Mouse (Mus musculus) megakaryocyte, embryonic 14.5 days (primary cell): ENCODE results near the gene Tulp4. TPM values are rescaled to one million over a fixed set of nuclear protein-coding genes. Genes with fewer than 3 reads are reported as not detected.
"Not testable (repeated sequence)": the region's sequence is repeated elsewhere in the genome, so short reads cannot be mapped to it uniquely, and the experiment has no call there.

Experiments
- H3K27me3 ChIP-seq: replicated peaks from 2 replicates; pipeline ENCODE3; 2012; ENCODE audit warnings: inconsistent platforms
- H3K36me3 ChIP-seq: replicated peaks from 2 replicates; pipeline ENCODE3; 2012; ENCODE audit warnings: low read length, inconsistent platforms, mixed read lengths
- H3K4me1 ChIP-seq: 2 replicates; pipeline ENCODE4 v1.6.1; 2012; ENCODE audit warnings: inconsistent platforms
- H3K4me3 ChIP-seq: replicated peaks from 2 replicates; pipeline ENCODE3; 2012; ENCODE audit warnings: moderate library complexity, mild to moderate bottlenecking, inconsistent platforms
- H3K9me3 ChIP-seq: 2 replicates; pipeline ENCODE4 v1.6.1; 2012; ENCODE audit warnings: inconsistent platforms
- FLI1 ChIP-seq: IDR thresholded peaks from 2 replicates; pipeline ENCODE4 v1.6.1; 2012; ENCODE audit warnings: low read length, inconsistent platforms, mixed read lengths
- GATA1 ChIP-seq: IDR thresholded peaks from 3 replicates; pipeline ENCODE4 v1.6.1; 2012; ENCODE audit warnings: mixed read lengths, low read length, inconsistent platforms, borderline replicate concordance
- polyA plus RNA-seq: library from polyadenylated mRNA; stranded (reverse); fragments of >175 nt; gene quantifications from 2 replicates; pipeline ENCODE4 v1.2.3, GENCODE M21; 2012; ENCODE audit warnings: low replicate concordance; ENCODE audit not compliant: insufficient read depth

Gene Tulp4
- polyA plus RNA-seq, 1 experiment = 9.1 TPM

DNA sequence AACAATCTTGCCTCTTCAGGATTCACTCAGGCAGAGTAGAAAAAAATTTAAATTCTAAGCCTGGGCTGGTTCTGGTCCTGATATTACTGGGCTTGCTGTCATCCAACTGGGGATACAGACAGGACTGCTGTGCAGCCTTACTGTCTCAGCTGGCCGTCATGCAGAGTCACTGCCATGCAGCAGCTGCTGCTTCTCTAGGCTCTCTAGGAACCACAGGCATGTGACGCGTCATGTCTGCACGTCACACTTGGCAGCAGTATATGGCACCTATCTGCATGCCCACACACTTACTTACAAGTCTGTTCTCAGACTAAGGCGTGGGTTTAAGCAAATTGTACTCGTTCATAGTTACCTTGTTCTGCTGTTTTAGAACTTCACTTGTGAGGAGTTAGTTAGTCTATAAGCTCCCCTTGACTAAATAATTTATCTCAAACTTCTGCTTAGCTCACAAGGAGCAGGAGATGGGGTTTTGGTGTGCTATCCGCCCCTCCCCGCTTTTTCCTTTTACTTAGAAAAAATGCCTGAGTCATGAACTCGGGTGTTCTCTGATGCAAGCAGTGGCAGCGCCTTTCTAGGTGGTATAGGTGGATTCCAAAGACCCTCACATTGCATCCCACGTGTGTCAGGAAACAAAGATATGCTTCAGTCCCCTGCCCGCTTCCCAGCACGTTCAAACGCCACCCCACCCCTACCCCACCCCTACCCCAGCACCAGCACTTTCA is 96.3 kb downstream of the Tulp4 start:
- Histone ChIP-seq H3K27me3 (peaks cover 13% of the 10 kb centered on the region), H3K4me1 (peaks cover 26% of the 10 kb centered on the region), H3K9me3 (no peaks in the 10 kb centered on the region), H3K36me3 (no peaks in the 10 kb centered on the region), H3K4me3 (peak overlapping the region; percentile 79)
- TF ChIP-seq FLI1 = no peak
- no peak for TF ChIP-seq GATA1

GRCm38 (mm10) chr17:6203126-6203525 is 96.9 kb downstream of the Tulp4 start:
- Histone ChIP-seq H3K36me3 (no peaks in the 10 kb centered on the region), H3K27me3 (peaks cover 11% of the 10 kb centered on the region), H3K4me3 (no peak overlapping the region), H3K4me1 (peaks cover 26% of the 10 kb centered on the region), H3K9me3 (no peaks in the 10 kb centered on the region)
- TF ChIP-seq GATA1 (no peak), FLI1 (no peak)

DNA sequence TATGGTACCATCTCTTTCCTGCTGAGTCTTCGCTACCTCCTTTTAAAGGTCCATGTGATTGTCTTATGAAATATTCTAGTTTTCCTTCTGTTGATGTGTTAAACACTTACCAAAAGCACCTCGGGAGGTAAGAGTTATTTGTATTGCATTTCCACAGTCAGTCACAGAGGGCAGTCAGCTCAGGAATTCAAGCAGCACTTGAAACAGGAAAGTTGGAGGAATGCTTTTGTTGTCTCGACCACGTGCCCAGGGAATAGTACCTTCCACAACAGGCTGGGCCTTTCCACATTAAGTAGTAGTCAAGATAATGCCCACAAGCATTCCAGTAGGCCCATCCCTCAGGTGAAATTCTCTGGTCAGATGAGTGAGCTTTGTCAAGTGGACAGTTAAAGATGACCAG is 97.6 kb downstream of the Tulp4 start:
- H3K4me3 ChIP-seq = no peak overlapping the region

GRCm38 (mm10) chr17:6211721-6212120 is 105.5 kb downstream of the Tulp4 start:
- Histone ChIP-seq H3K27me3 (peaks cover 14% of the 10 kb centered on the region), H3K4me3 (no peak overlapping the region), H3K4me1 (0 out of 2 replicates have a peak, but pooled peaks cover 4% of the 10 kb centered on the region), H3K9me3 (no peaks in the 10 kb centered on the region), H3K36me3 (no peaks in the 10 kb centered on the region)
- TF ChIP-seq GATA1 (no peak), FLI1 (no peak)

More for the DNA sequence above, 97.6 kb downstream of the Tulp4 start:
- no peak for TF ChIP-seq FLI1
- TF ChIP-seq GATA1 = no peak
- peaks cover 26% of the 10 kb centered on the region for H3K4me1 ChIP-seq
- peaks cover 9% of the 10 kb centered on the region for H3K27me3 ChIP-seq
- H3K9me3 ChIP-seq = no peaks in the 10 kb centered on the region
- H3K36me3 ChIP-seq = no peaks in the 10 kb centered on the region

- H3K4me1 ChIP-seq = 0 out of 2 replicates have a peak, but pooled peaks cover 4% of the 10 kb centered on the region
- no peaks in the 10 kb centered on the region for H3K9me3 ChIP-seq
- no peak for TF ChIP-seq GATA1
- TF ChIP-seq FLI1 = no peak
- H3K4me3 ChIP-seq = no peak overlapping the region
- peaks cover 7% of the 10 kb centered on the region for H3K27me3 ChIP-seq
- H3K36me3 ChIP-seq = no peaks in the 10 kb centered on the region
Measured at GRCm38 (mm10) chr17:6215640-6216039, 109.4 kb downstream of the Tulp4 start.

- H3K36me3 ChIP-seq = no peaks in the 10 kb centered on the region
- H3K4me1 ChIP-seq = 0 out of 2 replicates have a peak, but pooled peaks cover 4% of the 10 kb centered on the region
- peaks cover 5% of the 10 kb centered on the region for H3K27me3 ChIP-seq
- H3K4me3 ChIP-seq = no peak overlapping the region
- no peak for TF ChIP-seq FLI1
- no peaks in the 10 kb centered on the region for H3K9me3 ChIP-seq
Measured at GRCm38 (mm10) chr17:6216514-6216913, 110.3 kb downstream of the Tulp4 start.

GRCm38 (mm10) chr17:6232633-6233032 is 126.4 kb downstream of the Tulp4 start:
- not testable (repeated sequence) for H3K36me3 ChIP-seq, H3K9me3 ChIP-seq

DNA sequence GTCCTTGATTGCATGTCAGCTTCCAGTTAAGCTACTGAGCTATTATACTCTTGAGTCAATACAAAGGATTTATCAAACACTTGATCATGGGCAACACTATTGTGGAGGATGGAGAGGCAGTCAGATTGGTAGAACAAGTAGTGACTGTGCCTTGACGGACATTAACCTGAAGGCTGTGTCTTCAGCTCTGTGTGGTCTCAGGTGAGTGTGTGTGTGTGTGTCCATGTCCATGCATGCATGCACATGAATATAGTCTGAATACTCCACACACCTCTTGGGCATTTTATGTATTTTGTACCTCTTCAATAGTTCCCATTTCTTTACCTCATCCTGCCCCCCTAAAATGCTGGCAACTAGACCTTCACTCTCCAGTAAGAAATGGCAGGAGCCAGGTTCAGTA is 145.1 kb downstream of the Tulp4 start:
- not testable (repeated sequence) for H3K9me3 ChIP-seq, H3K4me3 ChIP-seq, H3K27me3 ChIP-seq, H3K36me3 ChIP-seq, H3K4me1 ChIP-seq

More at GRCm38 (mm10) chr17:6232633-6233032, 126.4 kb downstream of the Tulp4 start:
- not testable (repeated sequence) for H3K4me1 ChIP-seq, H3K27me3 ChIP-seq, H3K4me3 ChIP-seq

DNA sequence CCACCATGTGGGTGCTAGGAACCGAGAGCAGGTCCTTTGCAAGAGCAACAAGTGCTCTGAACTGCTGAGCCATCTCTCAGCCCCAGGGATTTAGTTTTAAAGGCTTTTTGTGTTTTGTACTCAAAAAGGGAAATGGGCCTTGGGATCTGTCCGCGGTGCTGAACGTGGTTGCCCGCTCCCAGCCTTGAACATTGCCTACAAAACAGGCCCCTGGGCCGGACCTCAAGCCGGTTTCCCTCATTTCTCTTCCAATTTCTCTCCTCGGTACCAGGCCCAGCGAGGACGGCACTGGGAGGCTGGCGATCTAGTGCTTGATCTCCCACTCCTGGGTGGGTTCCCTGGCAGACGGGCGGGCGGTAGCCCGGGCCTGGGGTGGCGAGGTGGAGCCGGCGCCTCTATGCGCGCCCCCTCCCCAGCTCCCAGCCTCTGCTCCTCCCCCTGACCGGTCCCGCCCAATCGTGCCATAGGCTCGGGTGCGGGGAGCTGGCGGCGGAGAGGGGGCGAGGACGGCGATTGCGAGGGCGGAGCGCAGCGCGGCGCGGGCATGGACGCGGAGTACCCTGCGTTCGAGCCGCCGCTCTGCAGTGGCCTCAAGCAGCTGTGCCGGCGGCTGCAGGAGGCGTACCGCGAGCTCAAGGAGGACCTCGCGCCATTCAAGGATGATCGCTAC is 150.3 kb downstream of the Tulp4 start, which contains the start of gene Tmem181a:
Gene Tmem181a (plus strand): TSS at position 461 of the 670 bp plus-strand sequence.
- H3K4me1 ChIP-seq, H3K36me3 ChIP-seq, H3K27me3 ChIP-seq, H3K4me3 ChIP-seq, H3K9me3 ChIP-seq: not testable (repeated sequence)

GRCm38 (mm10) chr17:6257070-6257456 is 150.8 kb downstream of the Tulp4 start:
- not testable (repeated sequence) for H3K36me3 ChIP-seq, H3K4me1 ChIP-seq, H3K4me3 ChIP-seq, H3K27me3 ChIP-seq, H3K9me3 ChIP-seq

GRCm38 (mm10) chr17:6269876-6270831 is 163.9 kb downstream of the Tulp4 start:
- H3K4me3 ChIP-seq = not testable (repeated sequence)

DNA sequence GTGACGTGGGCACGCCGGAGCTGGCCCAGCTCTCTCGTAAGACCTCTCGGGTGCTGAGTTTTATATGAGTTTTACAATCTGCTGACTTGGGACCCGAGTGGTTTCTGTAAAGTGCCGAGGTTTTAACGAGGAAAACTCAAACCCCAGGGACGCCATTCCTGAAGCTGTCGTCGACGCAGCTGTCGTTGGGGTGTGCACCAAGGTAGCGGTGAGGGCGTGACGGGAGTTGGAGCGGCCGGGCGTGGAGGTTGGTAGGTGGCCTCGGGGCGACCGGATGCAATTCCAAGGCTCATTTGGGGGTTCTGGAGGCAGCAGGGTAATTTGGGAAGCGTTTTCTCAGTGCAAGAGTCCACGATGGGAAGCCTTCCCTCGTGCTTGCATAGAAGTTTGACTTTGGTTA is 164.6 kb downstream of the Tulp4 start:
- H3K4me3 ChIP-seq = peak overlapping the region; percentile 70
- not testable (repeated sequence) for H3K4me1 ChIP-seq, H3K9me3 ChIP-seq, H3K36me3 ChIP-seq, H3K27me3 ChIP-seq

More at GRCm38 (mm10) chr17:6269876-6270831, 163.9 kb downstream of the Tulp4 start:
- H3K9me3 ChIP-seq, H3K36me3 ChIP-seq, H3K27me3 ChIP-seq, H3K4me1 ChIP-seq: not testable (repeated sequence)

DNA sequence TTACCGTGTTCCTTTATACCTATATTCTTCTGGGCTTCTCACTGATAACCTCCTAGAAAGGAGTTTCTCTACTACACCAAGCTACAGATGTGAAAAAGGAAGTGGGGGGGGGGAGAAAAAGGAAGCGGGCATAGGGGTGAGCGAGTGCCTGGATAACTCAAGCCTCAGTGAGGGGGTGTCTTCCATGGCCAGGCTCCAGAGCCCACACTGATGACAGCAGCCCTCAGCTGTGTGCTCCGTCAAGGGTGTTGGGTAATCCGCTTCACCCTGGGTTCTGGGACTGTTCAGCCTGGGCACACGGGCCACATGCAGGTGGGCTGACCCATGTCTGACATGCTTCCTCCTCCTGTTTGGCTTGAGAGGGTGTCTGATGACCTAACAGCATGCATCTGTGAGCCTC is 165.7 kb downstream of the Tulp4 start:
- not testable (repeated sequence) for H3K36me3 ChIP-seq, H3K4me3 ChIP-seq, H3K9me3 ChIP-seq, H3K4me1 ChIP-seq, H3K27me3 ChIP-seq

- not testable (repeated sequence) for H3K4me3 ChIP-seq, H3K27me3 ChIP-seq, H3K36me3 ChIP-seq, H3K4me1 ChIP-seq, H3K9me3 ChIP-seq
Measured at GRCm38 (mm10) chr17:6274693-6275092, 168.5 kb downstream of the Tulp4 start.
